Mouse (Mus musculus) adipocyte (in vitro differentiated cells): Measurements from ENCODE around the gene Rilpl1.
"Not testable (repeated sequence)": the region's sequence is repeated elsewhere in the genome, so short reads cannot be mapped to it uniquely, and the experiment has no call there.

ENCODE experiments used
- DNase-seq: peaks from one replicate; pipeline ENCODE4 v3.0.0-alpha.2; 2016; ENCODE audit warnings: low spot score

The Rilpl1 gene

DNA sequence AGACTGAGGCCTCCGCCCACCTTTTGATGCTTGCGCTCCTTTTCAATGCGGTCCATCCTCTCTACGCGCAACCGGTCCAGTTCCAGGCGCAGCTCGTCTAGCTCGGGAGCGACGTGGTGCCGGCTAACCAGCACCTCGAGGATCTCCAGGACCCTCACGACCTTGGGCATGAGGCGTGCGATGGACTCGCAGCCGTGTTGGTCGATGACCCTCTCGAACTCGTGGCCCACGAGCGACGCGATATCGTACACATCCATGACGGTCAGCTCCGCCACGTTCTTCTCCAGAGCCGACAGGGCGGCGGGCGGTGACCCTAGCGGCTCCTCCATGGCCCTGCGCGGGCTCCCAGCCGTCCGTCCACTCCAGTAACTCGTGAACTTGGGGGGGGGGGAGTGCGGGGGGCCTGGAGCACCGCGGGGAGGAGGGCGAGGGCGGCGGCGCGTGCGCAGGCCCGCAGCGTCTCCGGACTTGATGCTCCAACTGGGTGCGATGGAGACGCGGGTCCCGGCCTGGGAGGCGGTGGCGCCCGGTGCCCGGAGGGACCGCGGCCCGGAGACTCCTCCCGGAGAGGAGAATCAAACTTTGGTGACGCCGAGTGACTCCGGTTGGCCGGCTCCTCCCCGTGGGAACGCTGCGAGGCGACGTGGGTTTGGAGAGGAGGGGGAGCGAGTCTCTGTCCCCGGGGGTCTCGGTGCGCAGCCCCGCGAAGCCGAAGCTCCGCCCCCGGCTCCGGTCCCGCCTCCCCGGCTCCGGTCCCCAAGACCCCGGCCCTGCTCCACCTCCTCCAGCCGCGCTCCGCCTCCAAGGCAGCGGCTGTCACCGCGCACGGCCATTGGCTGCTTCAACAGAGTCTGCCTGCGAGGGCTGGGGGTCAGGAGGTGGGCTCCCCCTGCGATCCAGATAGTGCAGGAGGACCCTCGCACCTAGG, at the start of gene Rilpl1:
Rilpl1 (minus strand) TSS at position 737 of the 928 bp plus-strand sequence.
- DNase-seq = peak; percentile 69

GRCm38 (mm10) chr5:124578633-124579317, 47.6 kb upstream of the Rilpl1 start, which contains the start of the genes Eif2b1 and Gtf2h3:
Gene Eif2b1 (minus strand): TSS chr5:124579131.
Gene Gtf2h3 (plus strand): TSS chr5:124579140.
- peak; percentile 91 for DNase-seq

- no peak for DNase-seq
Measured at GRCm38 (mm10) chr5:124575467-124575866, 44.3 kb upstream of the Rilpl1 start.

DNA sequence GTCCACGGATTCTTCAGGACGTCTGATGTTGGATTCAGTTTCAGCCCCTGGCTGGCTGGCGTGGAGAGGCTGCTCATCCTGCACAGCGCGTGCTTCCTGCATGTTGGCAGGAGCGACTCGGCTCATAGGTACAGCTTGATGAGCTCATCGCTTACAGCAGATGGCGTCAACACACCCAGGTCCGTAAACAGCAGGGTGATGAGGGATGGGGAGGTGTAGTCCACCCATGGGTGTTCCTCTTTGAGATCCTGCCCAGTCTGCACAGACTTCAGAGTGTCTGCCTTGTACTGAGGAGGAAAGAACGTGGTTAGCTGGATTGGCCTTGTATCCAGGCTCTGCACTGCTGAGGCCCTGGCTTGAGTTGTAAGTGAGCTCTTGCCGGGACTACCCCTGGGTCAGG, 39.9 kb upstream of the Rilpl1 start:
- no peak for DNase-seq

DNA sequence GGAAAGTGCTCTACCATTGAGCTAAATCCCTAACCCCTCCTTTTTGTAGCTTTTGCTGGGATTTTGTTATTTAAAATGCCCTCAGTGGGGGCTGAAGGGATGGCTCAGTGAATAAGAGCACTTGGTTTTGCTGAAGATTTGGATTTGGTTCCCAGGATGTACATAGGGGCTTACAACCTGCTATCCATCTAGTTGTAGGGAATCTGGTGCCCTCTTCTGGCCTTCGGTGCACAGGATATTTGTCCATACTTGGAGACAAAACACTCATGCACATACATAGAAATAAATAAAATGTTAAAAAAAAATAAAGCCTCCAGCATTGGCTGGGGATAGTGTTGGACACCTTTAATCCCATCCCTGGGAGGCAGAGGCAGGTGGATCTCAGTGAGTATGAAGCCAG, 24.0 kb upstream of the Rilpl1 start:
- peak; percentile 43 for DNase-seq

- DNase-seq = no peak
Measured at GRCm38 (mm10) chr5:124553607-124554006, 22.4 kb upstream of the Rilpl1 start.

DNA sequence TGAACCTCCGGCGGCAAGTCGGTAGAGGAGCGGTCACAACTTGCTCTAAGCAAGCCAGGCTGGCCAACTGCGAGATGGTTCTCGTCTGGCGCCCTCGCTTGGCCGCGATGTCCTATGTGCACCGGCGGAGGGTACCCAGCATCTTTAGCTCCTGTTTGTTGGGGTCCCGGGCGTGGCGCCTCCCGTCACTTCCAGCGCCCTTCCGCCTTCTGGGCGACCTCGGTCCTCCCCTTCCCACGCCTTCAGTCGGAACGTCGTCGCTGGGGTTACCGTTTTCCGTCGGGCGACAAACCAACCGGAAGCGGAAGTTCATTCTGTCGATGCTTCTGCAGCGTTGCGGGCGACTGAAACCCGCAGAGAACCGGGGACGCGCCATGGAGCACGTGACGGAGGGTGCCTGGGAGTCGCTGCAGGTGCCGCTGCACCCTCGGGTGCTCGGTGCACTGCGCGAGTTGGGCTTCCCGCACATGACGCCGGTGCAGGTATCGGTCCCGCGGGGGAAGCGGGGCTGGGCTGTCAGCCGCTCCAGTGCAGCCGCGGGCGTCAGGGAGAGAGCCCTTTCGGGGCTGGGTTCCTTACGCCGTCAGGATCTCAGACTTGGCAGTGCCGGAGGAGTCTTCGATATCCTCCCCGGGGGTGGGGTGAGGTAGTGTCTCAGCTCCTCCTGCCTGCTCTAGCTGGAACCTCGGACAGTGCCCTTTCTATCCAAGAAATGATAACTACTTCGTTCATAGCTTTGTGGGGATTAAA, 21.5 kb upstream of the Rilpl1 start, which contains the start of gene Ddx55:
Ddx55 (plus strand) TSS at position 307 of the 750 bp plus-strand sequence.
- peak; percentile 92 for DNase-seq

DNA sequence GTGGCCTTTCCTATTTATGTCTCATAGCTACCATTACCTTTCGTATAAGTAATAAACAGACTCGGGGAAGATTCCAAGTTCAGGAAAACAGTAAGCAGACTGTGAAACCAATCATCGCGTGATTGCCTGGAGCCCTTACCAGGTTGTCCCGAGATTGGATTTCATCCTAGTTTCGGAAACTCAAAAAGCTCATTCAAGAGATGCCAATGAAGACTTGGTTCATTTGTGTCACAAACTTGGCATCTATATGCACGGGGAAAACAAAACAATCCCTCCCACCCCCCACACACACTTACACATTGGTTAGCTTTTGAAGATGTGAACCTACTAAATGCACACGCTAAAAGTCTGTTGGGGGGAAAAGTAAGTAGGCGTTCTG, 20.9 kb upstream of the Rilpl1 start:
- DNase-seq = peak; percentile 74

DNA sequence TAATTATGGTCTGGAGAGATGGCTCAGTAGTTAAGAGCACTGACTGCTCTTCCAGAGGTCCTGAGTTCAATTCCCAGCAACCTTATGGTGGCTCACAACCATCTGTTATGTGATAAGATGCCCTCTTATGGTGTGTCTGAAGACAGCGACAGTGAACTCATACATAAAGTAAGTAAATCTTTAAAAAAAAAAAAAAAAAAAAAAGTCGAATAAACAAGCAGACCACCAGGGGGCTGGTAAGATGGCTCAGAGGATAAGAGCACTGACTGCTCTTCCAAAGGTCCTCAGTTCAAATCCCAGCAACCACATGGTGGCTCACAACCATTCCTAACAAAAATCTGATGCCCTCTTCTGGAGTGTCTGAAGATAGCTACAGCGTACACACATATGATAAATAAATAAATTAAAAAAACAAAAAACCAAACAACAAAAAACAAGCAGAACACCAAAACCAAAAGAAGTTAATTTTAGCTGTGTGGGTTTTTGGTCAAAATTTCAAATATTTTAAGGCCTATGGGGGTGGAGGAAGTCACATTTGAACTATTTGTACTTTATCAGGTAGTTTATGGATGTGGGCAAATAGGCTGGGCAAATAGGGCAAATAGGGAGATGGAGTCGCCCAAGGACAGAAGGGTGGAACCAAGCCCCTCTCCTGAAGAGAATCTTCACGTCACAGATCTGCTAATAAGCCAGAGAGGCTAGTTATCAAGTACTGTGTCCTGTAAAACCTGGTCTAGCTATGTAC, 20.3 kb upstream of the Rilpl1 start:
- not testable (repeated sequence) for DNase-seq

GRCm38 (mm10) chr5:124550737-124551136, 19.5 kb upstream of the Rilpl1 start:
- DNase-seq = not testable (repeated sequence)

DNA sequence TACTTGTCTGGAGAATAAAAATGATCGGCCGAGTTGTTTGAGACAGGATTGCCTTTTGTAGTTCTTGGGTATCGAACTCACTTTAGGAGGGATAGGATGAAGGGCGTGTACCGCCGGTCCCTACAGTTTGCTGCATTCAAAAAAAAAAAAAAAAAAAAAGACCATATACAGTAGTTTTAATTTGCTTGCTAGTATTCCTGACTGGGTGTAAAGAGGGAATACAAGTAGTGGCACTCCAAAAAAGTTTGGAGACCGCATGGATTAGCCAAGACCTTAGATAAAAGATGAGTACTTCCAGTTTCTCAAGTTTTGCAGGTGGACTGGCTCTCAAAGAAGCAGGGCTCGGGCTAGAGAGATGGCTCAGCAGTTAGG, 10.4 kb upstream of the Rilpl1 start:
- no peak for DNase-seq

DNA sequence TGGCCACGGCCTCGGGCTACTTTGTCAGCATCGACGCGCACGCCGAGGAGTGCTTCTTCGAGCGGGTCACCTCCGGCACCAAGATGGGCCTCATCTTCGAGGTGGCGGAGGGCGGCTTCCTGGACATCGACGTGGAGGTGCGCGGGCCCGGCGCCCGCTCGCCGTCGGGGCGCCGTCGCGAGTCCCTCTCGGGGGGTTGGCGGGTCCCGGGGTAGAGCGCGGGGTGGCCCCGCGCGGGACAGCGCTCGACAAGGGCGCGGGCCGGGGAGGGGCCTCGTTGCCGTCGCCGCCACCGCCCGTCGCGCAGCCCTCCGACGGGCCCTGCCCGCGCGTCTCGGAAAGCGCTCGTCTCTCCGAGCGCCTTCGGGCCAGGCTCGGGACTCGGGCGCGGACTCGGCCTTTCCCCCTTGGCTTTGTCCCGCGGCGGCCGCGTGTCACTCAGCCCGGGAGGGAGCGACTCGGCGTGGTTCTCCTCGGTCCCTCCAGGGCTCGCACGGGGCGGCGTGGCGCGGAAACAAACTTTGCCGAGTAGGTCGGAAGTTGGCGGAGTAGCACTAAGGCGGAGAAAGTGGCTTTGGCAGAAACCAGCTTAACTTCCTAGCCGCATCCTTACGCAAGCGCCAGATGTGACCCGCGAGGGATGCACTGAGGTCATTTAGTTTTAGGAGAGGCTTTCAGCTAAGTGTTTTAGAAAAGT, 9.9 kb upstream of the Rilpl1 start:
- DNase-seq = peak; percentile 92

- DNase-seq = peak; percentile 96
Measured at GRCm38 (mm10) chr5:124540383-124540786, 9.2 kb upstream of the Rilpl1 start, which contains the start of gene Tmed2. Gene Tmed2 (plus strand): TSS chr5:124540695.

GRCm38 (mm10) chr5:124539905-124540304, 8.7 kb upstream of the Rilpl1 start:
- no peak for DNase-seq

DNA sequence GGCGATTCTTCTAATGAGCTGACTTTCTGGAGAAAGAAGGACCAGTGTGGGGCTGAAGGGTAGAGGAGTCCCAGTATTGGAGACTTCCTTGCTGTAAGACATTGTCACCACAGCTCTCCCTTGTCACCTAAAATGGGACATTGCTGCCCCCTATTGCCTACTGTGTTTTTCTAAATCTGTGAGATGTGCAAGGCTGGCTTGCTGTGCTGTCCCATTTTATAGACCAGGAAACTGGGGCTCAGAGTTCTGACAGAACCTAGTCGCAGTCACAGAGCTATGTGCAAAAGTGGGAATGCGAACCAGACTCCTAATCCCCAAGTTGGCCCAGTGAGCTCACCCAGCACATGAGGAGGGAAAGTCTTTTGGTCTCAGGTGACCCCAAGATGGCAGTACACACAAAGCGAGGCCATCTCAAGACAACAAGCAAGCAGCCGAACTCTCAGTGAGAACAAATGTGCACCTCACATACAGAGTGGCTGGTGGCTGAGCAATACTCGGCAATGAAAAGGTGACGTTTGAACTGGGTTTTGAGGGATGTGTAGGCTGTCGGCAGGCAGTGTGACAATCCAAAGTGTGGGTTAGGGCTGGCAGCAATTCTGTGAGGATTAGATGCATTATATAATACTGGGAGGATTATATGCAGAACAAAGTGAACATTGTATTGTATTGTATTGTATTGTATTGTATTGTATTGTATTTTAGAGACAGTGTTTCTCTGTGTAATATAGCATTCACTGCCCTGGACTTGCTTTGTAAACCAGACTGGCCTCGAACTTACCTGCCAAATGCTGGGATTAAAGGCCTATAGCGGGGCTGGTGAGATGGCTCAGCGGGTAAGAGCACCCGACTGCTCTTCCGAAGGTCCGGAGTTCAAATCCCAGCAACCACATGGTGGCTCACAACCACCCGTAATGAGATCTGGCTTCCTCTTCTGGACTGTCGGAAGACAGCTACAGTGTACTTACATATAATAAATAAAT, 7.9 kb upstream of the Rilpl1 start:
- DNase-seq = peak; percentile 79

GRCm38 (mm10) chr5:124536776-124537175, 5.6 kb upstream of the Rilpl1 start:
- DNase-seq = no peak

DNA sequence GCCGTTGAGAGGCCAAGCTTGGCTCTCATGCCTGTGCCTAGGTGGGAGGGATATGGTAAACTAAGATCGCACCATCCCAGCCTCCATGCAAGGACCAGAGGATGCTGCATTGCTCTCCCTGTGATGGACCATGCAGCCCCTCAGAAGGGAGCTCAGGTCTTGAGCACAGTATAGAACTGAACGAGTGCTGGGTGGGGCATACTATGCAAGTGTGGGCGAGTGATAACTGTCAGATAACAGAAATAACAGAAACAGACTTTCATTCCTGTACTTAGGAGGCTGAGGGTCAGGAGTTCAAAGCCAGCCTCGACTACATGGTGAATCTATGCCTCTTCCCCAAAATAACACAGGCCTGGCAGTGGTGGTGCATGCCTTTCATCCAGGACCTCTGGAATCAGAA, 3.8 kb upstream of the Rilpl1 start:
- no peak for DNase-seq

GRCm38 (mm10) chr5:124532451-124532850, 1.3 kb upstream of the Rilpl1 start:
- DNase-seq = no peak

GRCm38 (mm10) chr5:124531583-124531930, 366 bp upstream of the Rilpl1 start:
- no peak for DNase-seq

DNA sequence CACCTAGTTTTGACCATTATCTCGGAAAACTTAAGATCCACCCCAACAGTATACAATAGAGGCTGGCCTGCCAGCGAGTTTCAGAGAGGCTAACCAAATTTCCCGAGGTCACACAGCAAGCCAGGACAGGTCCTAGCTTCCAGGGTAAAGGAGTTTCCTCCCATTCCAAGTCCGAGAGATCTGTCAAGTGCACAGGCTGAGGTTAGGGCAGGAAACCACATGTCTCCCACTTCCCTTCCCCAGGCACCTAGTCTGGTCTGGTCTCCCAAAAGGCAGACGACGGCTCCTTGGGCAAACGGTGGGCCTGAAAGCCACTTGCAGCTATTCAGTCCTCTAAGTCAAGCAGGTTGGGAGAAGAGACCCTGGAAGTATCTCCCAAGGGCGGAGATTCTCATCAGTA, 1.5 kb downstream of the Rilpl1 start:
- DNase-seq = no peak
